Mouse (Mus musculus) intestine, embryonic 16.5 days (tissue): ENCODE results near the gene Mllt3. TPM values are rescaled to one million over a fixed set of nuclear protein-coding genes. Genes with fewer than 3 reads are reported as not detected.

Source experiments
- ATAC-seq: fragments of 200-750 bp; cut with Nextera tagmentation; 2 replicates; pipeline ENCODE4 v1.8.0; 2017; ENCODE audit warnings: moderate TSS enrichment, moderate library complexity
- H3K27ac ChIP-seq: fragments of 300-500 bp; sonication (generic); 2 replicates; pipeline ENCODE4 v1.5.1; 2014; ENCODE audit warnings: mild to moderate bottlenecking, low read length
- H3K27me3 ChIP-seq: fragments of 300-500 bp; sonication (generic); replicated peaks from 2 replicates; pipeline ENCODE4 v1.6.1; 2014; ENCODE audit warnings: low read length, control low read depth, mixed read lengths; ENCODE audit not compliant: control insufficient read depth, insufficient read depth
- H3K36me3 ChIP-seq: fragments of 300-500 bp; sonication (generic); 2 replicates; pipeline ENCODE4 v1.6.1; 2014; ENCODE audit warnings: low read length, control low read depth; ENCODE audit not compliant: control insufficient read depth, insufficient read depth
- H3K4me1 ChIP-seq: fragments of 300-500 bp; sonication (generic); 2 replicates; pipeline ENCODE4 v1.6.1; 2014; ENCODE audit warnings: low read length, control low read depth, mixed read lengths; ENCODE audit not compliant: control insufficient read depth, insufficient read depth
- H3K4me2 ChIP-seq: fragments of 300-500 bp; sonication (generic); 2 replicates; pipeline ENCODE4 v1.6.1; 2014; ENCODE audit warnings: low read depth, low read length, control low read depth
- H3K4me3 ChIP-seq: fragments of 300-500 bp; sonication (generic); 2 replicates; pipeline ENCODE4 v1.5.1; 2014; ENCODE audit warnings: mild to moderate bottlenecking, low read length
- H3K9ac ChIP-seq: fragments of 300-500 bp; sonication (generic); 2 replicates; pipeline ENCODE4 v1.6.1; 2014; ENCODE audit warnings: low read depth, low read length
- H3K9me3 ChIP-seq: fragments of 300-500 bp; sonication (generic); 2 replicates; pipeline ENCODE4 v1.6.1; 2016; ENCODE audit warnings: low read length, control low read depth; ENCODE audit not compliant: control insufficient read depth
- WGBS: fragments of 180-500 bp; shearing (Covaris S2); extraction: QIAGEN DNeasy Blood & Tissue Kit; methylation state at CpG from one replicate; pipeline ENCODE4 v1.1.7; 2014; 5-methylcytosine and 5-hydroxymethylcytosine counted together
- polyA plus RNA-seq: library from polyadenylated mRNA; unstranded; fragments of >200 nt; fragmentation: Nextera tagmentation; extraction: Ambion mirVana; gene quantifications from 2 replicates; pipeline ENCODE4 v1.2.1, GENCODE M21; 2015

The Mllt3 gene
- polyA plus RNA-seq, 1 experiment from 2014 or later: 30.0 TPM

GRCm38 (mm10) chr4:88017452-88018350, 15.5 kb downstream of the Mllt3 start:
- Histone ChIP-seq H3K9ac (no peak overlapping the region), H3K4me2 (peak overlapping the region; percentile 45), H3K9me3 (no peaks in the 10 kb centered on the region), H3K27me3 (no peaks in the 10 kb centered on the region), H3K4me3 (peak overlapping the region; percentile 16; the same call in 1 of the 2 replicates), H3K4me1 (peaks cover 31% of the 10 kb centered on the region), H3K27ac (peak overlapping the region; percentile 50), H3K36me3 (no peaks in the 10 kb centered on the region)
- 31% methylated on average over 18 of the region's 18 CpGs for WGBS
- ATAC-seq: peak; percentile 74

GRCm38 (mm10) chr4:88015765-88016164, 17.4 kb downstream of the Mllt3 start:
- no peaks in the 10 kb centered on the region for H3K36me3 ChIP-seq
- no peak overlapping the region for H3K9ac ChIP-seq
- no peak overlapping the region for H3K4me2 ChIP-seq
- 47% methylated on average over 5 of the region's 5 CpGs for WGBS
- no peaks in the 10 kb centered on the region for H3K27me3 ChIP-seq
- ATAC-seq: no peak
- H3K4me1 ChIP-seq: peaks cover 37% of the 10 kb centered on the region
- no peaks in the 10 kb centered on the region for H3K9me3 ChIP-seq
- no peak overlapping the region for H3K27ac ChIP-seq
- no peak overlapping the region for H3K4me3 ChIP-seq

- no peak overlapping the region for H3K27ac ChIP-seq
- WGBS: 66% methylated on average over 7 of the region's 7 CpGs
- H3K4me3 ChIP-seq: no peak overlapping the region
- H3K4me1 ChIP-seq: peaks cover 35% of the 10 kb centered on the region
- H3K9me3 ChIP-seq: no peaks in the 10 kb centered on the region
- H3K9ac ChIP-seq: no peak overlapping the region
- no peak for ATAC-seq
- H3K27me3 ChIP-seq: no peaks in the 10 kb centered on the region
- no peaks in the 10 kb centered on the region for H3K36me3 ChIP-seq
- H3K4me2 ChIP-seq: no peak overlapping the region
These were observed 17.9 kb downstream of the Mllt3 start for GRCm38 (mm10) chr4:88015261-88015660.

GRCm38 (mm10) chr4:88012774-88013173, 20.4 kb downstream of the Mllt3 start:
- Histone ChIP-seq H3K4me3 (0 out of 2 replicates have a peak overlapping the region, but pooled peaks have one; percentile 5), H3K4me1 (peaks cover 30% of the 10 kb centered on the region), H3K4me2 (no peak overlapping the region), H3K9ac (no peak overlapping the region), H3K27me3 (no peaks in the 10 kb centered on the region), H3K9me3 (no peaks in the 10 kb centered on the region), H3K27ac (no peak overlapping the region), H3K36me3 (no peaks in the 10 kb centered on the region)
- 22% methylated on average over 4 of the region's 4 CpGs for WGBS
- peak; percentile 70 for ATAC-seq

- H3K4me2 ChIP-seq: peak overlapping the region; percentile 26
- H3K4me3 ChIP-seq: no peak overlapping the region
- no peak for ATAC-seq
- no peaks in the 10 kb centered on the region for H3K27me3 ChIP-seq
- H3K36me3 ChIP-seq: no peaks in the 10 kb centered on the region
- 67% methylated on average over 4 of the region's 4 CpGs for WGBS
- H3K9me3 ChIP-seq: no peaks in the 10 kb centered on the region
- no peak overlapping the region for H3K9ac ChIP-seq
- no peak overlapping the region for H3K27ac ChIP-seq
- H3K4me1 ChIP-seq: peaks cover 23% of the 10 kb centered on the region
These were observed 21.1 kb downstream of the Mllt3 start for GRCm38 (mm10) chr4:88011870-88012572.

- no peak for ATAC-seq
- H3K27ac ChIP-seq: no peak overlapping the region
- H3K4me1 ChIP-seq: peaks cover 17% of the 10 kb centered on the region
- no peaks in the 10 kb centered on the region for H3K27me3 ChIP-seq
- H3K9me3 ChIP-seq: no peaks in the 10 kb centered on the region
- no peak overlapping the region for H3K9ac ChIP-seq
- no peaks in the 10 kb centered on the region for H3K36me3 ChIP-seq
- H3K4me2 ChIP-seq: no peak overlapping the region
- 79% methylated on average over 5 of the region's 5 CpGs for WGBS
- no peak overlapping the region for H3K4me3 ChIP-seq
These were observed 22.7 kb downstream of the Mllt3 start for GRCm38 (mm10) chr4:88010441-88010840.

- no peak for ATAC-seq
- WGBS: 86% methylated on average over 3 of the region's 3 CpGs
- H3K4me1 ChIP-seq: no peaks in the 10 kb centered on the region
These were observed 27.4 kb downstream of the Mllt3 start for GRCm38 (mm10) chr4:88005801-88006200.

GRCm38 (mm10) chr4:88003159-88003948, 29.8 kb downstream of the Mllt3 start:
- no peak for ATAC-seq
- 56% methylated on average over 9 of the region's 9 CpGs for WGBS

More at GRCm38 (mm10) chr4:88005801-88006200, 27.4 kb downstream of the Mllt3 start:
- Histone ChIP-seq H3K4me2 (no peak overlapping the region), H3K4me3 (no peak overlapping the region), H3K27ac (no peak overlapping the region), H3K36me3 (no peaks in the 10 kb centered on the region), H3K9me3 (no peaks in the 10 kb centered on the region), H3K27me3 (no peaks in the 10 kb centered on the region), H3K9ac (no peak overlapping the region)

GRCm38 (mm10) chr4:87991710-87992109, 41.5 kb downstream of the Mllt3 start:
- no peak overlapping the region for H3K9ac ChIP-seq
- WGBS: 68% methylated on average over 5 of the region's 5 CpGs

More at GRCm38 (mm10) chr4:88003159-88003948, 29.8 kb downstream of the Mllt3 start:
- no peaks in the 10 kb centered on the region for H3K27me3 ChIP-seq
- H3K27ac ChIP-seq: no peak overlapping the region
- no peak overlapping the region for H3K4me3 ChIP-seq
- no peak overlapping the region for H3K9ac ChIP-seq
- no peaks in the 10 kb centered on the region for H3K9me3 ChIP-seq
- 0 out of 2 replicates have a peak, but pooled peaks cover under 1% of the 10 kb centered on the region for H3K4me1 ChIP-seq
- H3K4me2 ChIP-seq: no peak overlapping the region
- H3K36me3 ChIP-seq: no peaks in the 10 kb centered on the region

More at GRCm38 (mm10) chr4:87991710-87992109, 41.5 kb downstream of the Mllt3 start:
- no peak overlapping the region for H3K4me2 ChIP-seq
- peaks cover 7% of the 10 kb centered on the region; the same call in 1 of the 2 replicates for H3K4me1 ChIP-seq
- H3K36me3 ChIP-seq: no peaks in the 10 kb centered on the region
- H3K9me3 ChIP-seq: no peaks in the 10 kb centered on the region
- no peak overlapping the region for H3K27ac ChIP-seq
- ATAC-seq: peak; percentile 40; the same call in 1 of the 2 replicates
- H3K27me3 ChIP-seq: no peaks in the 10 kb centered on the region
- H3K4me3 ChIP-seq: no peak overlapping the region
